Mouse (Mus musculus): ENCODE results near the gene Ugt1a9. TPM values are rescaled to one million over a fixed set of nuclear protein-coding genes. Genes with fewer than 3 reads are reported as not detected.

Ugt1a9 gene
- polyA plus RNA-seq, 1 experiment from 2014 or later: 0.36 TPM

DNA sequence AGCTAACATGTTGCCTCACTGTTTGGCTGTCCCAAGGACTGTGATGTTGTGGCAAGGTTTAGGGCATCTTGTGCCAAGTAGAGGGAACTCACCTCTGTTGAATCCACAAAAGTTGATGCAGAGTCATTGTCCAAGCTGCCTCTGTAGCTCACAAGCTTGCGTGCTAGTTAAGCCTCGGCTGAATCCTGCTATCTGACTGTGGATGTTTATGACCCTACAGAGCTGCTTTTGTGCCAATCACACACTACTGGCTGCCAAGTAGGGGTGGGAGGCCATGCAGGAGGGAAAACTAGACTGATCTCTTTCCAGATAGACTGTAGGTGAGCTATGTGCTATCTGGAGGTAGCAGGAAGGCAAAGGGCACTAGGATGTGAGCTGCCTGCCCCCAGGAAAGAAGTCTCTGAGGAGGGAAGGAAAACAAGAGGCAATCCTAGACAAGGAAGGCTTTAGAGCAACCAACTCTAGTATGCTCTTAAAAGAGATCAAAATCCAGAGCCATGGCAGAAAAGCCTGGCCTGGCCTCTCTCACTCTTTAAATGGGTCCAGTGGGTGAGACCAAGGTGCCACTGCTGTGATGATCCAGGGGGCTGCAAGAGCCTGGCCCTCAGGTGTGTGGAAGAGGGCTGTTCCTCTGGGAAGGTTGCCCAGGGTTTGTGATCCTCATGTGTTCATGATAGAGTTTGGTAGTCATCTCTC lies 143.3 kb downstream of the Ugt1a9 start:
- no peak overlapping the region for H3K4me3 ChIP-seq (replicated peaks)
- no peak for ATAC-seq (ENCODE audit: insufficient read depth)
- H3K4me2 ChIP-seq: no peak overlapping the region

DNA sequence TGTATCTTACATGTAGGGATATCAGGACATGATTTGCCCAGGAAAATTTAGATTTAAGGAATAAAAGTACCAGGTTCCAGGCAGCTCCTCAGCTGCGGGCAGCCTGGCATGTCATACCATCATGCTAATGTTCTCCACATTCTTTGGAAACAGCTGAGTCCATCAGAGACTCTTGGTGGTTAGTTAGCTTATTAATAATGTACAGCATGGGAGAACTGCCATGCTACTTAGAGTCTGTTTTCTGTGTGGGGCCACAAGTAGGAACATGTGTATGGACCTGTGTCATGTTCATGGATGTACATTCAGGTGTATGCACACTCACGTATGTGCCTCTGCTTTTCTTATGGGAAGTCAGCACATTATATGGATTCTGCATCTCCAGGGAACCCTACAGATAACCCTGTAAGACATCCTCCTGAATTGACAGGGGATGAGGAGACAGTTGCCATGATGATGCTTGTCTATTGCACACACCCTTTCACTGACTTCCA lies 143.9 kb downstream of the Ugt1a9 start:
- Histone ChIP-seq H3K4me2 (no peak overlapping the region), H3K27me3 (no peaks in the 10 kb centered on the region), H3K4me3 (replicated peaks) (no peak overlapping the region), H3K9me3 (replicated peaks) (peaks cover 40% of the 10 kb centered on the region), H3K9ac (no peak overlapping the region), H3K36me3 (replicated peaks) (no peaks in the 10 kb centered on the region), H3K27ac (replicated peaks) (no peak overlapping the region), H3K4me1 (replicated peaks) (no peaks in the 10 kb centered on the region)
- WGBS (ENCODE audit: insufficient replicate concordance): 53% methylated on average over 2 of the region's 2 CpGs
- ATAC-seq (ENCODE audit: insufficient read depth): no peak

More for the DNA sequence above, 143.3 kb downstream of the Ugt1a9 start:
- WGBS (ENCODE audit: insufficient replicate concordance): 59% methylated on average over 2 of the region's 2 CpGs
- Histone ChIP-seq H3K27me3 (no peaks in the 10 kb centered on the region), H3K36me3 (replicated peaks) (no peaks in the 10 kb centered on the region), H3K4me1 (replicated peaks) (no peaks in the 10 kb centered on the region), H3K9me3 (replicated peaks) (peaks cover 40% of the 10 kb centered on the region), H3K27ac (replicated peaks) (no peak overlapping the region), H3K9ac (no peak overlapping the region)

DNA sequence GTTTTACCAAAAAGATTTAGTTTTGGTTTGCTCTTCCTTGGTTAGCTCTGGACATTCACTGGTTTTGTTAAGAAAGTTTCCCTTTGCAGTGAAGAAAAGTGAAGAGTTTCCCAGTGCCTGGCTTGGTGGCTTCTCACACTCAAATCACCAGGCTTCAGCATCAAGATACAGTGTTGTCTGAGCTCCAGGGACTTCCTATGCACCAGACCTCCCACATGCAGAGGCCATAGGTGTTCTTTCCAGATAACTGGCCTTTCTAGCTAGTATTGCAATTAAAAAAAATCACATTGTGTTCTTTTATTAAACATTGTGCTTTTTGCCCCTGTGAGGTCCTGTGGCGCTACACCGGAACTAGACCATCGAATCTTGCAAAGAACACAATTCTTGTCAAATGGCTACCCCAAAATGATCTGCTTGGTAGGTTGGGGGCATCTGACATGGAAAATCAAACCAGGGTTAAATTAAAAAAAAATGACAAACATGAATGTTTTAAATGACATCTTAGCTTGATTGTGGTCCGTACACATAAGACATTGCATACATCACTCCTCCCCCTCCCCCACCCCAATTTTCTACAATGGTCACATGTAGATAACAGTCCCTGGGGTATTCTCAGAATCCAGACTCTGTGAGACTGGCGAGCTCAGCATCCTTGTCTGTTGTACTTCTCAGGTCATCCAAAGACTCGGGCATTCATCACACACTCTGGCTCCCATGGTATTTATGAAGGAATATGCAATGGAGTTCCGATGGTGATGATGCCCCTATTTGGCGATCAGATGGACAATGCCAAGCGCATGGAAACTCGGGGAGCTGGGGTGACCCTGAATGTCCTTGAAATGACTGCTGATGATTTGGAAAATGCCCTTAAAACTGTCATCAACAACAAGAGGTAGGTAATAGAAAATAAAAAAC lies 145.1 kb downstream of the Ugt1a9 start:
- Histone ChIP-seq H3K9ac (no peak overlapping the region), H3K4me3 (replicated peaks) (no peak overlapping the region), H3K4me1 (replicated peaks) (no peaks in the 10 kb centered on the region), H3K36me3 (replicated peaks) (no peaks in the 10 kb centered on the region), H3K27me3 (no peaks in the 10 kb centered on the region), H3K9me3 (replicated peaks) (peaks cover 40% of the 10 kb centered on the region), H3K27ac (replicated peaks) (no peak overlapping the region), H3K4me2 (no peak overlapping the region)
- ATAC-seq (ENCODE audit: insufficient read depth): no peak
- WGBS (ENCODE audit: insufficient replicate concordance): 54% methylated on average over 10 of the region's 10 CpGs

DNA sequence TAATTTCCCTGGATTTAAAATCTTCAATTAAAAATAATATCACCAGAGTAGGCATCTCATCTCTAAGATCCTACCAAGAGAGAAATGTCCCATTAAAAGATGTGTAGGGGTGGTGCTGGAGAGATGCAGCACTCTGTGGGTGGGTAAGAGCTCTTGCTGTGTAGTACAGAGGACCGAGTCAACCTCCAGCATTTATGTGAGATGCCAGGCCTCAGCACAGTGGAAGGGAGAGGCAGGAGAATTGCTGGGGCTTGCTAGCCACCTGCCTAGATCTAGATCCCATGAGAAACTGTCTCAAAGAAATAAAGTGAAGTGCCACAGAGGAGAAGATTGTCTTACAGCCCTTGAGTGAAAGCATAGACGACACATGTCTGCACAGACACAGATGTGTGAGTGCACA lies 146.0 kb downstream of the Ugt1a9 start:
- no peak for ATAC-seq (ENCODE audit: insufficient read depth)
- 41% methylated on average over 2 of the region's 2 CpGs for WGBS (ENCODE audit: insufficient replicate concordance)

DNA sequence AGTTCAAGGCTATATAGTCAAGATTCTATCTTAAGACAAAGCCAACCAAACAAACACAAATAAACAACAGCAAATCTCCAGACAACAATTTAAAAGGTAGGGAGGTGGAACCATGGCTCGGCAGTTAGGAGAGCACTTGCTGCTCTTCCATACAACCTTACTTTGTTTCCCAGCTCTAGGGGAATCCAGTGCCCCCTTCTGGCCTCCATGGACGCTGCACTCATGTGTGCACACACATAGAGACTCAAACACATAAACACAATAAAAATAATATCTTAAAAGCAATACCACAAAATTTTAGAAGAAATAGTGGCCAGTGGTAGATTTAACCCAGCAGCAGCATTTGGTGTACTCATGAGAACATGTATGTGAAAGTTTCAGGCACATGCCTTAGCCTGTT lies 146.5 kb downstream of the Ugt1a9 start:
- Histone ChIP-seq H3K9ac (no peak overlapping the region), H3K4me2 (no peak overlapping the region), H3K9me3 (replicated peaks) (peaks cover 35% of the 10 kb centered on the region), H3K4me3 (replicated peaks) (no peak overlapping the region), H3K4me1 (replicated peaks) (no peaks in the 10 kb centered on the region), H3K27ac (replicated peaks) (no peak overlapping the region), H3K36me3 (replicated peaks) (no peaks in the 10 kb centered on the region), H3K27me3 (no peaks in the 10 kb centered on the region)
- no peak for ATAC-seq (ENCODE audit: insufficient read depth)
- 46% methylated on average over 2 of the region's 2 CpGs for WGBS (ENCODE audit: insufficient replicate concordance)

More for the DNA sequence above, 146.0 kb downstream of the Ugt1a9 start:
- Histone ChIP-seq H3K4me3 (replicated peaks) (no peak overlapping the region), H3K9me3 (replicated peaks) (peaks cover 40% of the 10 kb centered on the region), H3K4me1 (replicated peaks) (no peaks in the 10 kb centered on the region), H3K27me3 (no peaks in the 10 kb centered on the region), H3K4me2 (no peak overlapping the region), H3K27ac (replicated peaks) (no peak overlapping the region), H3K36me3 (replicated peaks) (no peaks in the 10 kb centered on the region), H3K9ac (no peak overlapping the region)

DNA sequence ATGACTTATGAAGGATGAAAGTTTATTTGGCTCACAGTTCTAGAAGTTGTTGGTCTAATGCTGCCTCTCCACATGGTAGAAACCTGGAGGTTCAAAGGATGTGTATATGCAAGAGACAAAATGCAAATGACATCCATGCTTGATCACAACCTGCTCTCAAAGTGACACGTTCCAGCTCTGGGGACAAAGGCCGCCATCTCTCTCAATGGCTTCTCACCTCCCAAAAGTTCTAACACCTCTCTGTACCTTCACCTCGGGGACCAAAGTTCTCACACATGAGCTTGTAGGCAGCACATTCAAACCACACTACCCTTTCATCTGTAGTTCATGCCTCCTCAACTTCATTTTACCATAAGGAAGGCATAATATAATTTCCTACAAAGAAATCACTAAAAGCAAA lies 147.0 kb downstream of the Ugt1a9 start:
- Histone ChIP-seq H3K9me3 (replicated peaks) (peaks cover 33% of the 10 kb centered on the region), H3K27me3 (no peaks in the 10 kb centered on the region), H3K4me2 (no peak overlapping the region), H3K36me3 (replicated peaks) (no peaks in the 10 kb centered on the region), H3K4me3 (replicated peaks) (no peak overlapping the region), H3K9ac (no peak overlapping the region), H3K4me1 (replicated peaks) (no peaks in the 10 kb centered on the region), H3K27ac (replicated peaks) (no peak overlapping the region)
- WGBS (ENCODE audit: insufficient replicate concordance): 25% methylated on average over 3 of the region's 3 CpGs
- no peak for ATAC-seq (ENCODE audit: insufficient read depth)

DNA sequence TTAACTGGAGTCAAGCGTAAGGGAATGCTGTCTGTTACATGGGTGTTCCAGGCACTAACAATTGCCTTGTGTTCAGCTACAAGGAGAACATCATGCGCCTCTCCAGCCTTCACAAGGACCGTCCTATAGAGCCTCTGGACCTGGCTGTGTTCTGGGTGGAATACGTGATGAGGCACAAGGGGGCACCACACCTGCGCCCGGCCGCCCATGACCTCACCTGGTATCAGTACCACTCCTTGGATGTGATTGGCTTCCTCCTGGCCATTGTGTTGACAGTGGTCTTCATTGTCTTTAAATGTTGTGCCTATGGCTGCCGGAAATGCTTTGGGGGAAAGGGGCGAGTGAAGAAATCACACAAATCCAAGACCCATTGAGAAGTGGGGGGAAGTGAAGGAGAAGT lies 147.5 kb downstream of the Ugt1a9 start:
- H3K27ac ChIP-seq (replicated peaks): no peak overlapping the region
- H3K27me3 ChIP-seq: no peaks in the 10 kb centered on the region
- H3K4me2 ChIP-seq: no peak overlapping the region
- WGBS (ENCODE audit: insufficient replicate concordance): 59% methylated on average over 9 of the region's 9 CpGs
- H3K36me3 ChIP-seq (replicated peaks): no peaks in the 10 kb centered on the region
- H3K4me3 ChIP-seq (replicated peaks): no peak overlapping the region
- H3K9me3 ChIP-seq (replicated peaks): peaks cover 33% of the 10 kb centered on the region
- no peaks in the 10 kb centered on the region for H3K4me1 ChIP-seq (replicated peaks)
- no peak for ATAC-seq (ENCODE audit: insufficient read depth)
- no peak overlapping the region for H3K9ac ChIP-seq

DNA sequence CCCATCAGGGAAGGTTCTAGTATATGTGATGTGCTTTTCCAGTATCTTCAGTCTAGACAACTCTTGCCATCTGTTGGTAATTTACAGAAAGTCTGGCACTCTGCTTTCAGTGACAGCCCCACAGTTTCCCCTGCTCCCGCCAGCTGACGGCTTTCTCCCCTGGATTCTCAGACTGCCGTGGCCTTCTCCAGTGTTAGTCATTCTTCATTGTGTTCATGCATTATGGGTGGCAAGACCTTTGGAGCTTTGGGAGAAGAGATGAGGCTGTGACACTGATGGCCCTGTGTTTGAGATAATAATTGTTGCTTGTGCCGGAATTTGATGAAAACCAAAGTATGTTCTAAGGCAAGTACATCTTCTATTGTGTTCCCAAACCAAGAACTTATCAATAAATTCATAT lies 148.0 kb downstream of the Ugt1a9 start:
- no peak for ATAC-seq (ENCODE audit: insufficient read depth)
- Histone ChIP-seq H3K9ac (no peak overlapping the region), H3K4me1 (replicated peaks) (no peaks in the 10 kb centered on the region), H3K4me2 (no peak overlapping the region), H3K27me3 (no peaks in the 10 kb centered on the region), H3K4me3 (replicated peaks) (no peak overlapping the region), H3K9me3 (replicated peaks) (peaks cover 29% of the 10 kb centered on the region), H3K27ac (replicated peaks) (no peak overlapping the region), H3K36me3 (replicated peaks) (no peaks in the 10 kb centered on the region)
- 40% methylated on average over 4 of the region's 4 CpGs for WGBS (ENCODE audit: insufficient replicate concordance)

DNA sequence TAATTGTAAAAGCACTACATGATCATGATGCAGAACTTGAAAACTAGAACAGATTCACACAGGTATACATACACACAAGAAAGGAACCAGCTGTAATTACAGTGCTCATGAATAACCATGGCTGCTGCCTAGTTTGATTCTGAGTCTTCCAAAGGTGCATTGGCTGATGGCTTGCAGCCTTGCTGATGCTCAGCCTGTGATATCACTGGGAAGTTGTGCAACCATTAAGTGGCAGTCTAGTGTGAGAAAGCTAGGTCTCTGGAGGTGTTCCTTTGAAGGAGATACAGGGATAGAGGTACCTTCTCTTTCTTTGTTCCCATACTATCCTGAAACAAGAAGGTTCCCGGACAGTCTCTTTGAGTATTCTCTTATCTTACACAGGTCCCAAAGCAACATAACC lies 148.5 kb downstream of the Ugt1a9 start:
- no peak overlapping the region for H3K4me3 ChIP-seq (replicated peaks)
- H3K4me2 ChIP-seq: no peak overlapping the region
- ATAC-seq (ENCODE audit: insufficient read depth): no peak
- WGBS (ENCODE audit: insufficient replicate concordance): 13% methylated on average over 1 of the region's 1 CpGs
- no peaks in the 10 kb centered on the region for H3K36me3 ChIP-seq (replicated peaks)
- no peak overlapping the region for H3K27ac ChIP-seq (replicated peaks)
- H3K4me1 ChIP-seq (replicated peaks): no peaks in the 10 kb centered on the region
- peaks cover 25% of the 10 kb centered on the region for H3K9me3 ChIP-seq (replicated peaks)
- no peaks in the 10 kb centered on the region for H3K27me3 ChIP-seq
- H3K9ac ChIP-seq: no peak overlapping the region

DNA sequence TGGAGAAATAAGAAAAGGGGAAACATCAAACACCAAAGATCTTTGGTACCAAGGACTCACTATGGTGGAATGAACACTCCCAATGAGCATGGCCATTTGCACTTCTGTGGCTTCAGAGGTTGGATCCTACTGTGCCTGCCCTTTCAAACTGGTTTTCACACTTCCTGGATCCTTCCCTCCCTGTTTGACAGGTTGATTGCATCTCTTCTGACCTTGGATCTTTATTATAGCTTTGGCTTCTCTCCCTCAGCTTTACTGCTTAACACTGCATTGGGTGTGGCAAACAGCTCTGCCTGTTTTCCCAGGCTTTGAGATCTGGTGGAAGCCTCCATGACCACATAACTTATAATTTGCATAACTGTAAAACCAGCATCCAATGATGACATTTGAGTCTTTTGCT lies 149.7 kb downstream of the Ugt1a9 start:
- Histone ChIP-seq H3K9me3 (replicated peaks) (peaks cover 16% of the 10 kb centered on the region), H3K36me3 (replicated peaks) (no peaks in the 10 kb centered on the region), H3K4me3 (replicated peaks) (no peak overlapping the region), H3K27me3 (no peaks in the 10 kb centered on the region), H3K9ac (no peak overlapping the region), H3K27ac (replicated peaks) (no peak overlapping the region), H3K4me1 (replicated peaks) (no peaks in the 10 kb centered on the region), H3K4me2 (no peak overlapping the region)
- no peak for ATAC-seq (ENCODE audit: insufficient read depth)

DNA sequence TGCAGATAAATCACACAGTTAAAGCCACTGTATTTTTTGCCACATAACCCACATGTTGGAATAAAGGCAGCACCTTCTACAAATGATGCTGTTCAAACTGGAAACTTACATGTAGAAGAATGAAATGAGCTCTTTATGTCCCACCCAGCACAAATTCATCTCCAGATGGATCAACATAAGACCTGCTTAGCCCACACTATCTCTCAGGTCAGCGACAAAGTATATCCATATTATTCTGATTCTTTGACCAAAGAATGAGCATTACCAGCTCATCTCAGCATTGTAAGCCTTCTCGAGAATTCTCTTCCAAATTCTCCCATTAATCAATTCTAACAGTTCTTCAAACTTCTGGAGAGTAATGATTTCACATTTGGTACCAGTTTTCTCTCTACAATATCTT lies 151.6 kb downstream of the Ugt1a9 start:
- no peak overlapping the region for H3K9ac ChIP-seq
- ATAC-seq (ENCODE audit: insufficient read depth): no peak
- no peaks in the 10 kb centered on the region for H3K27me3 ChIP-seq
- H3K4me2 ChIP-seq: no peak overlapping the region
- no peak overlapping the region for H3K4me3 ChIP-seq (replicated peaks)
- no peaks in the 10 kb centered on the region for H3K36me3 ChIP-seq (replicated peaks)
- H3K4me1 ChIP-seq (replicated peaks): no peaks in the 10 kb centered on the region
- H3K9me3 ChIP-seq (replicated peaks): peaks cover 20% of the 10 kb centered on the region
- 30% methylated on average over 2 of the region's 2 CpGs for WGBS (ENCODE audit: insufficient replicate concordance)
- H3K27ac ChIP-seq (replicated peaks): no peak overlapping the region
